Mouse (Mus musculus) liver, embryonic 14 days (tissue): ENCODE results near the gene H3f3b. TPM values are rescaled to one million over a fixed set of nuclear protein-coding genes. Genes with fewer than 3 reads are reported as not detected.

Source experiments
- polyA plus RNA-seq: library from polyadenylated mRNA; depleted of rRNA; stranded (reverse); fragments of >200 nt; gene quantifications from 2 replicates; pipeline ENCODE4 v1.2.3, GENCODE M21; 2012; rRNA removed

H3f3b gene
- 250 and 282 TPM in 2 replicates for polyA plus RNA-seq

GRCm38 (mm10) chr11:116027756-116028155, at the start of gene H3f3b:
TSS of gene H3f3b (minus strand) at chr11:116027962.

GRCm38 (mm10) chr11:116030088-116030897, 2.5 kb upstream of the H3f3b start, which contains the start of gene Unk:
TSS of gene Unk (plus strand) at chr11:116030322.

DNA sequence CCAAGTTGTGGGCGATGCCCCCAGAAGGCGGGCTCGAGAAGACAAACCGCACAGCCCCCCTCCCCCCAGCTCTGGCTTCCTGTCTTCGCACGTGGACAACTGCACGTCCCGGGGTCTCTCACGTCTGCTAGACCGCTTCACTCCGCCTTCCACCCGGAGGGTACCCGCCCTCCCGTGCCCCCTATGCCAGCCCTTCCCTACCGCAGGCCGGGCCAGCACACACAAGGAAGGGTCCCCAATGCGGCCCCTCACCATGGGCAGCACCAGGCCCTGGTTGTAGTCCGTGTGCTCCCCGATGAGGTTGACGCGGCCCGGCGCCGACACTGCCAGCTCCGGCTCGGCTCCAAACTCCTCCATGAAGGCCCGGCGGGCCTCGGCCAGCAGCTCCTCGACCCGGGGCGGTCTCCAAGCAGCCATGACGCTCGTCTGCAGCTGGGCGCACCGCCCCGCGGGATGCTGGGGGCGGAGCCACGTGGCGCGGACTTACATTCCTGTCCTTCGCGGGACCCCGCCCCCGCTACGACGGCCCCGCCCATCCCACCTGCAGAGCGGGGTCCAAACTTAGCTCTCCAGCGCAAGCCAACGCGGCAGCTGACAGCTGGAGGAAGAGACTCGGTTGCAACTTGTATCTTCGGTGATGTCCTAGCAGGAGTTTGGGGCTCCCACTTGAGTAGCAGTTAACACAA, 15.4 kb downstream of the H3f3b start, which contains the start of gene Galk1:
Gene Galk1, minus strand, starts transcription at position 458 of the 686 bp plus-strand sequence.

GRCm38 (mm10) chr11:115974309-115975082, 53.3 kb downstream of the H3f3b start, which contains the start of gene Itgb4:
TSS of gene Itgb4 (plus strand) at chr11:115974709.

Other genes starting within 250 kb of the H3f3b start
- 6.1 and 7.1 TPM in 2 replicates for gene Caskin2, start 214.3 kb downstream of the H3f3b start, polyA plus RNA-seq
- 11.0 and 12.6 TPM in 2 replicates for gene Tsen54, start 213.2 kb downstream of the H3f3b start, polyA plus RNA-seq
- gene Llgl2, start 203.9 kb downstream of the H3f3b start, polyA plus RNA-seq: 9.6 and 10.2 TPM in 2 replicates
- 0.27 and 0.48 TPM in 2 replicates for gene Myo15b, start 169.6 kb downstream of the H3f3b start, polyA plus RNA-seq
- gene Smim5, start 128.0 kb downstream of the H3f3b start, polyA plus RNA-seq: 21.1 and 25.1 TPM in 2 replicates
- gene Smim6, start 115.9 kb downstream of the H3f3b start, polyA plus RNA-seq: 1.4 and 2.2 TPM in 2 replicates
- 25.8 and 29.5 TPM in 2 replicates for gene Sap30bp, start 94.7 kb downstream of the H3f3b start, polyA plus RNA-seq
- gene Recql5, start 94.5 kb downstream of the H3f3b start, polyA plus RNA-seq: 6.3 and 7.7 TPM in 2 replicates
- gene Itgb4, start 53.3 kb downstream of the H3f3b start, polyA plus RNA-seq: 0.09 and 0.11 TPM in 2 replicates
- gene Galk1, start 15.2 kb downstream of the H3f3b start, polyA plus RNA-seq: 50.4 and 60.3 TPM in 2 replicates
- gene Unk, start 2.4 kb upstream of the H3f3b start, polyA plus RNA-seq: 11.1 and 11.6 TPM in 2 replicates
- gene Unc13d, start 50.0 kb upstream of the H3f3b start, polyA plus RNA-seq: 17.2 and 18.8 TPM in 2 replicates
- 40.4 and 47.0 TPM in 2 replicates for gene Wbp2, start 59.0 kb upstream of the H3f3b start, polyA plus RNA-seq
- gene Trim47, start 99.2 kb upstream of the H3f3b start, polyA plus RNA-seq: 1.9 TPM in 2 replicates
- gene Trim65, start 103.2 kb upstream of the H3f3b start, polyA plus RNA-seq: 1.2 and 1.4 TPM in 2 replicates
- gene Mrpl38, start 110.9 kb upstream of the H3f3b start, polyA plus RNA-seq: 14.7 and 19.3 TPM in 2 replicates
- 8.4 and 9.4 TPM in 2 replicates for gene Fbf1, start 140.2 kb upstream of the H3f3b start, polyA plus RNA-seq
- gene Ten1, start 170.9 kb upstream of the H3f3b start, polyA plus RNA-seq: 17.4 and 21.2 TPM in 2 replicates
- gene Acox1, start 171.1 kb upstream of the H3f3b start, polyA plus RNA-seq: 13.8 and 15.6 TPM in 2 replicates
- 0.07 and 0.28 TPM in 2 replicates for gene Evpl, start 210.1 kb upstream of the H3f3b start, polyA plus RNA-seq
- gene Srp68, start 246.3 kb upstream of the H3f3b start, polyA plus RNA-seq: 35.5 and 39.0 TPM in 2 replicates